Mouse (Mus musculus): ENCODE measurements around the gene AI182371. TPM values are rescaled to one million over a fixed set of nuclear protein-coding genes. Genes with fewer than 3 reads are reported as not detected.

Gene AI182371
- polyA plus RNA-seq (2012; ENCODE audit: low replicate concordance), result 0.17 TPM in 1 of 2 replicates, not detected in the other

DNA sequence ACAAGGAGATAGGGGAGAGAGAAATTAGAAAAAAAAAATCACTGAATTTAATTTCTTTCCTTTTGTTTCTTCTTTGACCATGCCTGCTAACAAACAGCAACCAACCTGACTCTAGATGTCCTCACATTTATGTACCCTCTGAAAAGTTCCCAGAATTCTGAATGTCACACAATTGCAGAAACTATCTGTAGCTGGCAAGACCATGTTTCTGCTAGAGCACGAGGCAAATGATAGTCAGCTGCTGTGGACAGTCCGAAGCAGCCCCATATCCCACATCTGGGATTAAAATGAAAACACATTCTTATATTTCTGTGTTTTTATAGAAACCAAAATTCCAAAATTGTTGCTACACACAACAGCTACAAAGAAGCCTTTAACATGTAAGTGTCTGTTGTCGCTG is at the start of gene AI182371:
Gene AI182371, minus strand, starts transcription at position 101 of the 400 bp plus-strand sequence.

DNA sequence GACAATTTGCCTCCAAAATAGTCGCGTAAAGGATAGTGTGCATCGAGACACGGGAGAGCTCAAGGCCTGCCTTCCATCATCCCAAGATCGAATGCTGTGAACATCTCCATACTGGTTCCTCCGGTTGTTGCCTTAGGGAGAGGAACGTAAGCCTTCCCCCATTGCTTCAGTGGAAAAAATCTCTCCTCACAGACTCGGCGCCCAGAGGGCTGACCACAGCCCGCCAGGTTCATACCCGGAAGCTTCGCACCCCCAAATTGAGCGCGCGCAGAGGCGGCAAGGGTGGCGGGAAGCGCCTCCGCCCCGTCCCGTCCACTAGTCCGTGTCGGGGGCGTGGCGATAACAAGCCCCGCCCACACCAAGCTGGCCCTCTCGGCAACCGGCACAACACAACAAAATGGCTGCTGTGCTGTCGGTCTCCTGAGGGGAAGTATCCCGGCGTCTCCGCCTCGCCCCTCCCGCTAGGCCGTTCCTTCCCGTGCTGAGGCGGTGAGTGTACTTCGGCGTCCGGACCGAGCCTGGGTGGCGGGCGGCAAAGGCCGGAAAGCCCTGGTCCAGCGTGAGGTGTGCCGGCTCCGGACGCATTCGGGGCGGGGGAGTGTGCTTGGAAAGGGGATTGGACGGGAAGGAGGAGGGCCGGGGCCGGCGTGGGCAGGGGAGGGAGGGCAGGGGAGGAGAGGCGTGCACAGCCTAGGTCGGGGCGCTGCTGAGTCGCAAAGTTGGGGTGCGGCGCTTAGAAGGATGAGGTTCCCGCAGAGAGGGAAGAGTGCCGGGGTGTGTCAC is 8.0 kb upstream of the AI182371 start, which contains the start of gene Cntrl:
Gene Cntrl, plus strand, starts transcription at position 352 of the 783 bp plus-strand sequence.

DNA sequence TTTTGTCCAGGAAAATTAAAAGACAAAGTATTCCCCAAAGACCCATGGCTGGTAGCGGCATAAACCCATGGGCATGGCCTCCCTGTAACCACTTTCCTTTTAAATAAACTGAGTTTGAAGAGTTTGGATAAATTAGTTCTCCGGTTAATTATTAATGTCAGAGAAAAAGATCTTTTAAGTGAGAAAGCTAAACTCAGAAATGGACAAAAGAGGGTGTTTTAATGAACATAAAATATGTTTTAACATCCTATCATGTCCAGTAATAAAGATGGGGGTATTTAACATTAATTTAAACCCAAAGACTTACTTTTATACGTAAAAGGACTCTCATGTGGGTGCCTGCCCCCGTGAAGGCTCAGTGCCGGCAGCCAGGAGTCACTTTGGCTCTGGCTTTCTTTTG is 40.0 kb downstream of the AI182371 start, which contains the start of gene Hc:
Gene Hc, minus strand, starts transcription at position 101 of the 400 bp plus-strand sequence.

Other genes with a start within 250 kb of the AI182371 start
- not detected in 2 replicates for gene Cutal, start 227.1 kb downstream of the AI182371 start, polyA plus RNA-seq (2012; ENCODE audit: low replicate concordance)
- 5.3 and 11.2 TPM in 2 replicates for gene Psmd5, start 226.6 kb downstream of the AI182371 start, polyA plus RNA-seq (2012; ENCODE audit: low replicate concordance)
- 2.7 and 3.9 TPM in 2 replicates for gene Phf19, start 187.5 kb downstream of the AI182371 start, polyA plus RNA-seq (2012; ENCODE audit: low replicate concordance)
- gene Traf1, start 139.8 kb downstream of the AI182371 start, polyA plus RNA-seq (2012; ENCODE audit: low replicate concordance), result 3.8 and 5.1 TPM in 2 replicates
- gene Hc, start 40.1 kb downstream of the AI182371 start, polyA plus RNA-seq (2012; ENCODE audit: low replicate concordance), result not detected in 2 replicates
- gene Cntrl, start 7.9 kb upstream of the AI182371 start, polyA plus RNA-seq (2012; ENCODE audit: low replicate concordance), result 7.2 and 18.9 TPM in 2 replicates
- 1,361 and 2,752 TPM in 2 replicates for gene Rab14, start 99.6 kb upstream of the AI182371 start, polyA plus RNA-seq (2012; ENCODE audit: low replicate concordance)
- 11.6 and 13.3 TPM in 2 replicates for gene Gsn, start 154.8 kb upstream of the AI182371 start, polyA plus RNA-seq (2012; ENCODE audit: low replicate concordance)
- 69.9 and 194 TPM in 2 replicates for gene Stom, start 235.4 kb upstream of the AI182371 start, polyA plus RNA-seq (2012; ENCODE audit: low replicate concordance)